Mouse (Mus musculus): Measurements from ENCODE around the gene Rhbdl1. TPM values are rescaled to one million over a fixed set of nuclear protein-coding genes. Genes with fewer than 3 reads are reported as not detected.

Rhbdl1 gene
- total RNA-seq (2021): 10 to 100 TPM; 80.6 to 99.3 TPM
- long read RNA-seq, transcript Rhbdl1-201 (8 exons, 1,711 nt): major isoform, 57 of 102 reads
- long read RNA-seq, partial matches to known transcripts: 36 of 102 reads
- long read RNA-seq, other reads (novel, unspliced or antisense): 7 of 102 reads

GRCm38 (mm10) chr17:25837076-25837410 lies at the start of gene Rhbdl1:
Gene Rhbdl1 (minus strand): TSS chr17:25837295.
- peak; percentile 83 to 89 for DNase-seq (ENCODE audit: low spot score in 2 of 2)

- DNase-seq (ENCODE audit: low spot score in 2 of 2): no peak
Observed at GRCm38 (mm10) chr17:25886806-25887205, 49.7 kb upstream of the Rhbdl1 start.

GRCm38 (mm10) chr17:25885636-25886035 lies 48.5 kb upstream of the Rhbdl1 start:
- DNase-seq (ENCODE audit: low spot score in 2 of 2): no peak

- no peak for DNase-seq (ENCODE audit: low spot score in 2 of 2)
Observed at GRCm38 (mm10) chr17:25883824-25884223, 46.7 kb upstream of the Rhbdl1 start.

- no peak for DNase-seq (ENCODE audit: low spot score in 2 of 2)
Observed at GRCm38 (mm10) chr17:25883268-25883667, 46.2 kb upstream of the Rhbdl1 start.

GRCm38 (mm10) chr17:25882306-25882705 lies 45.2 kb upstream of the Rhbdl1 start:
- no peak for DNase-seq (ENCODE audit: low spot score in 2 of 2)

- DNase-seq (ENCODE audit: low spot score in 2 of 2): no peak
Observed at GRCm38 (mm10) chr17:25881691-25882090, 44.6 kb upstream of the Rhbdl1 start.

- no peak for DNase-seq (ENCODE audit: low spot score in 2 of 2)
Observed at GRCm38 (mm10) chr17:25880913-25881641, 44.0 kb upstream of the Rhbdl1 start.

- no peak for DNase-seq (ENCODE audit: low spot score in 2 of 2)
Observed at GRCm38 (mm10) chr17:25880196-25880910, 43.3 kb upstream of the Rhbdl1 start, which contains the start of gene Wfikkn1. Gene Wfikkn1 (minus strand): TSS chr17:25880858.

- DNase-seq (ENCODE audit: low spot score in 2 of 2): no peak
Observed at GRCm38 (mm10) chr17:25879750-25880149, 42.7 kb upstream of the Rhbdl1 start.

GRCm38 (mm10) chr17:25879261-25879660 lies 42.2 kb upstream of the Rhbdl1 start:
- DNase-seq (ENCODE audit: low spot score in 2 of 2): peak; percentile 64 to 65

GRCm38 (mm10) chr17:25878611-25879180 lies 41.6 kb upstream of the Rhbdl1 start:
- DNase-seq (ENCODE audit: low spot score in 2 of 2): no peak

- DNase-seq (ENCODE audit: low spot score in 2 of 2): no peak
Observed at GRCm38 (mm10) chr17:25877741-25878610, 40.9 kb upstream of the Rhbdl1 start.

GRCm38 (mm10) chr17:25877025-25877424 lies 39.9 kb upstream of the Rhbdl1 start:
- no peak for DNase-seq (ENCODE audit: low spot score in 2 of 2)

- DNase-seq (ENCODE audit: low spot score in 2 of 2): no peak
Observed at GRCm38 (mm10) chr17:25876347-25876915, 39.3 kb upstream of the Rhbdl1 start.

GRCm38 (mm10) chr17:25875171-25876136 lies 38.4 kb upstream of the Rhbdl1 start:
- DNase-seq (ENCODE audit: low spot score in 2 of 2): peak; percentile 90 to 91

GRCm38 (mm10) chr17:25874721-25875170 lies 37.7 kb upstream of the Rhbdl1 start, which contains the start of gene Mettl26:
Gene Mettl26 (plus strand): TSS chr17:25875074.
- peak; percentile 98 for DNase-seq (ENCODE audit: low spot score in 2 of 2)

GRCm38 (mm10) chr17:25874148-25874720 lies 37.1 kb upstream of the Rhbdl1 start:
- no peak for DNase-seq (ENCODE audit: low spot score in 2 of 2)
